Mouse (Mus musculus) neural tube, embryonic 12.5 days (tissue): ENCODE measurements around the gene Stk32c. TPM values are rescaled to one million over a fixed set of nuclear protein-coding genes. Genes with fewer than 3 reads are reported as not detected.

Source experiments
- ATAC-seq: fragments of 200-750 bp; cut with Nextera tagmentation; 2 replicates; pipeline ENCODE4 v1.8.0; 2017; ENCODE audit warnings: low read depth, mild to moderate bottlenecking, moderate TSS enrichment, moderate library complexity; ENCODE audit not compliant: low FRiP score
- H3K27ac ChIP-seq: fragments of 300-500 bp; sonication (generic); 2 replicates; pipeline ENCODE4 v1.5.1; 2016
- H3K27me3 ChIP-seq: fragments of 300-500 bp; sonication (generic); replicated peaks from 2 replicates; pipeline ENCODE4 v1.6.1; 2016; ENCODE audit warnings: mild to moderate bottlenecking
- H3K36me3 ChIP-seq: fragments of 300-500 bp; sonication (generic); 2 replicates; pipeline ENCODE4 v1.6.1; 2016; ENCODE audit warnings: mild to moderate bottlenecking
- H3K4me1 ChIP-seq: fragments of 300-500 bp; sonication (generic); 2 replicates; pipeline ENCODE4 v1.6.1; 2016
- H3K4me2 ChIP-seq: fragments of 300-500 bp; sonication (generic); replicated peaks from 2 replicates; pipeline ENCODE4 v1.6.1; 2016; ENCODE audit warnings: mild to moderate bottlenecking
- H3K4me3 ChIP-seq: fragments of 300-500 bp; sonication (generic); 2 replicates; pipeline ENCODE4 v1.5.1; 2016
- H3K9ac ChIP-seq: fragments of 300-500 bp; sonication (generic); 2 replicates; pipeline ENCODE4 v1.6.1; 2016; ENCODE audit warnings: mild to moderate bottlenecking
- H3K9me3 ChIP-seq: fragments of 300-500 bp; sonication (generic); 2 replicates; pipeline ENCODE4 v1.6.1; 2016; ENCODE audit warnings: mild to moderate bottlenecking
- WGBS: fragments of 180-500 bp; shearing (Covaris S2); methylation state at CpG from one replicate; pipeline ENCODE4 v1.1.7; 2016; 5-methylcytosine and 5-hydroxymethylcytosine counted together
- polyA plus RNA-seq: library from polyadenylated mRNA; unstranded; fragments of >200 nt; fragmentation: Nextera tagmentation; extraction: Ambion mirVana; gene quantifications from 2 replicates; pipeline ENCODE4 v1.2.1, GENCODE M21; 2016

The Stk32c gene
- polyA plus RNA-seq, 1 experiment from 2014 or later: 2.0 TPM

- ATAC-seq: no peak; the same call in 1 of the 2 replicates
- Histone ChIP-seq H3K9ac (peak overlapping the region; percentile 72), H3K36me3 (no peaks in the 10 kb centered on the region), H3K4me2 (peak overlapping the region; percentile 93), H3K27me3 (peaks cover 22% of the 10 kb centered on the region), H3K9me3 (no peaks in the 10 kb centered on the region), H3K4me1 (peaks cover 8% of the 10 kb centered on the region; the same call in 1 of the 2 replicates), H3K27ac (no peak overlapping the region), H3K4me3 (peak overlapping the region; percentile 70)
- 32% methylated on average over 7 of the region's 7 CpGs for WGBS
Observed at GRCm38 (mm10) chr7:139187277-139187676, 25.8 kb downstream of the Stk32c start.

DNA sequence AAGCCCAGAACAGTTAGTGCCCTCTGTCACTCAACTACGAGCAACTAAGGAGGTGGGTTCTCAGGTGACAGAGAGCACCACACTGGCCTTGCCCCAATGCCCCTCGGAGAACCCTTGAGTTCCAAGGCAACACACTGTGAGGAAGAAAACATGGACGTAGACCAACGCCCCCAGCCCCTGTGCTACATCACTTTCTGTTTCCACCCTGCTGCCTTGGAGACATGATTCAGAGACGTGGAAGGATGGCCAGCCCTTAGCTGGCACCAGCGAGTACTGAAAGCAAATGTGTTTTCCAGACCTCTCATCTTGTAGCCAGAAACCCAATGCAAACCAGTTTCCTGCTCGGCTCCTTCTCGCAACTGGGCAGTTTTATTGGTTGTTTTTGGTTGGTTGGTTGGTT, 26.7 kb downstream of the Stk32c start:
- no peak overlapping the region for H3K4me2 ChIP-seq
- no peak overlapping the region for H3K9ac ChIP-seq
- no peaks in the 10 kb centered on the region for H3K9me3 ChIP-seq
- H3K4me1 ChIP-seq: peaks cover 8% of the 10 kb centered on the region; the same call in 1 of the 2 replicates
- WGBS: 67% methylated on average over 8 of the region's 8 CpGs
- H3K27ac ChIP-seq: no peak overlapping the region
- no peak overlapping the region for H3K4me3 ChIP-seq
- ATAC-seq: no peak
- H3K36me3 ChIP-seq: no peaks in the 10 kb centered on the region
- H3K27me3 ChIP-seq: peaks cover 22% of the 10 kb centered on the region

DNA sequence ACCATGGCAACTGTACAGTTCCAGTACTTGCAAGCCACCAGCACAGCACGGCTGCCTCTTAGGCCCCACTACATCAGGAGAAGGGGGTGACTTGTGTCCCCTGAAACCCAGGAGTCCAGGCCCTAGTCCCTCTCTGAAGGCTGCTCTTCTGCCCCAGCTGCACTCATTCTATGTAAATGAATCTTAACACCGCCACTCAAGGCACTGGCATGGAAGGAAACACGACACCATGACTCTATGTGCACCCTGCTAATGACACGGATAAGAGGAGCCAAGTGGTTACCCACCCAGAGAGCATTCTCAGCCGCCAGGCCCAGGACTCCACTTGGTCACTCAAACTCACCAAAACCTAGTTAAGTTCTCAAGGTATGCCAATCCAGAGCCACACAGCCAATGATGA, 27.1 kb downstream of the Stk32c start:
- Histone ChIP-seq H3K27ac (no peak overlapping the region), H3K36me3 (no peaks in the 10 kb centered on the region), H3K9ac (no peak overlapping the region), H3K4me2 (no peak overlapping the region), H3K9me3 (no peaks in the 10 kb centered on the region), H3K4me1 (peaks cover 8% of the 10 kb centered on the region; the same call in 1 of the 2 replicates), H3K27me3 (peaks cover 22% of the 10 kb centered on the region), H3K4me3 (no peak overlapping the region)
- ATAC-seq: no peak
- WGBS: 46% methylated on average over 5 of the region's 5 CpGs

GRCm38 (mm10) chr7:139184846-139185245, 28.3 kb downstream of the Stk32c start:
- H3K27me3 ChIP-seq: peaks cover 22% of the 10 kb centered on the region
- no peak overlapping the region for H3K4me3 ChIP-seq
- 91% methylated on average over 7 of the region's 7 CpGs for WGBS
- H3K27ac ChIP-seq: no peak overlapping the region
- no peaks in the 10 kb centered on the region for H3K9me3 ChIP-seq
- H3K4me1 ChIP-seq: peaks cover 8% of the 10 kb centered on the region; the same call in 1 of the 2 replicates
- no peak overlapping the region for H3K9ac ChIP-seq
- H3K36me3 ChIP-seq: no peaks in the 10 kb centered on the region
- ATAC-seq: no peak
- H3K4me2 ChIP-seq: no peak overlapping the region

- no peak for ATAC-seq
Observed at GRCm38 (mm10) chr7:139184396-139184795, 28.7 kb downstream of the Stk32c start.

GRCm38 (mm10) chr7:139180058-139180457, 33.0 kb downstream of the Stk32c start:
- 91% methylated on average over 3 of the region's 3 CpGs for WGBS

More at GRCm38 (mm10) chr7:139184396-139184795, 28.7 kb downstream of the Stk32c start:
- Histone ChIP-seq H3K9ac (no peak overlapping the region), H3K4me3 (no peak overlapping the region), H3K4me1 (peaks cover 8% of the 10 kb centered on the region; the same call in 1 of the 2 replicates), H3K36me3 (no peaks in the 10 kb centered on the region), H3K27me3 (peaks cover 22% of the 10 kb centered on the region), H3K9me3 (no peaks in the 10 kb centered on the region), H3K4me2 (no peak overlapping the region), H3K27ac (no peak overlapping the region)
- WGBS: 88% methylated on average over 4 of the region's 4 CpGs

DNA sequence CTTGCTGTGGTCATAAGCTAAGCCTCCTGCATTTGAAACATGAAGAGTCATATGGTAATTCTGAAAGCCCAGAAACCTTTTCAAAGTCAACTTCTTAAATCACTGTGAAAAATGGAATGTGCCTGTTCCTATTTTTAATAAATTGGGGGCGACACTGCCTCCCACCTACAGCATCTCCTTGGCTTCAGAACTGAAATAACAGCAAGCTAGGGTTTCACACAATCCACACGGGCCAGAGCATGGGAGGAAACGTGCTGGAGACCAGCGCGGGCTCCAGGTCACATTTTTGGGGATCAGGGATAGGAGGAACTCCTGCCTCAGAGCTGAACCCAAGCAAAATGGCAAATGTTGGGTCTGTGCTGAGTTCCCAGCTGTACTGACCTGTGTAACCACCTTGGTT, 33.8 kb downstream of the Stk32c start:
- no peak for ATAC-seq
- Histone ChIP-seq H3K4me3 (no peak overlapping the region), H3K4me1 (no peaks in the 10 kb centered on the region), H3K9ac (no peak overlapping the region), H3K36me3 (no peaks in the 10 kb centered on the region), H3K4me2 (no peak overlapping the region), H3K27me3 (no peaks in the 10 kb centered on the region), H3K27ac (no peak overlapping the region), H3K9me3 (no peaks in the 10 kb centered on the region)
- 82% methylated on average over 5 of the region's 5 CpGs for WGBS

More at GRCm38 (mm10) chr7:139180058-139180457, 33.0 kb downstream of the Stk32c start:
- no peaks in the 10 kb centered on the region for H3K9me3 ChIP-seq
- H3K4me1 ChIP-seq: no peaks in the 10 kb centered on the region
- no peak overlapping the region for H3K27ac ChIP-seq
- no peak overlapping the region for H3K4me2 ChIP-seq
- no peaks in the 10 kb centered on the region for H3K27me3 ChIP-seq
- no peak overlapping the region for H3K4me3 ChIP-seq
- no peaks in the 10 kb centered on the region for H3K36me3 ChIP-seq
- H3K9ac ChIP-seq: no peak overlapping the region
- ATAC-seq: no peak

DNA sequence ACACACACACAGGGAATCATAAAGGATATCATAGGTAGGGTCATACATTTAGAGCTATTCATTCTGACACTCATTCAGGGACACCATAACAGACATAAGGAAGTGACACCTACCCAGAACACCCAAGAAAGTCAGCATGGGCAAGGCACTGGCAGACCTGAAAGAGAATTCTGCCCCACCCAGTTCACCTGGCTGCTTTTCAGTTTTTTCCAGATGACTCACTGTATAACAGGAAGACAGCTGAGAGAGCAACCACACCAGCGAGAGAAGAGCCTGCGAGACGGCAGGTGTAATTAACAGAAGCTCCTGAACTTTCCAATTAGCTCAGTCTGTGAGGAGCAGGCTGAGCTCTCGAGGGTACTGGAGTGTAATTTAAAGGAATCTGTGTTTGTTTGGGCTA, 44.0 kb downstream of the Stk32c start:
- no peak overlapping the region for H3K27ac ChIP-seq
- no peaks in the 10 kb centered on the region for H3K4me1 ChIP-seq
- ATAC-seq: no peak
- H3K9ac ChIP-seq: no peak overlapping the region
- H3K4me3 ChIP-seq: no peak overlapping the region
- H3K27me3 ChIP-seq: no peaks in the 10 kb centered on the region
- H3K36me3 ChIP-seq: no peaks in the 10 kb centered on the region
- no peak overlapping the region for H3K4me2 ChIP-seq
- H3K9me3 ChIP-seq: peaks cover 16% of the 10 kb centered on the region
- WGBS: 73% methylated on average over 4 of the region's 4 CpGs

- ATAC-seq: no peak
- no peak overlapping the region for H3K27ac ChIP-seq
- H3K4me1 ChIP-seq: peaks cover under 1% of the 10 kb centered on the region
- 65% methylated on average over 5 of the region's 5 CpGs for WGBS
- no peak overlapping the region for H3K4me2 ChIP-seq
- peaks cover 16% of the 10 kb centered on the region for H3K9me3 ChIP-seq
- no peaks in the 10 kb centered on the region for H3K27me3 ChIP-seq
- H3K9ac ChIP-seq: no peak overlapping the region
- no peaks in the 10 kb centered on the region for H3K36me3 ChIP-seq
- H3K4me3 ChIP-seq: no peak overlapping the region
Observed at GRCm38 (mm10) chr7:139164410-139164809, 48.7 kb downstream of the Stk32c start.

GRCm38 (mm10) chr7:139158956-139159355, 54.2 kb downstream of the Stk32c start:
- Histone ChIP-seq H3K4me2 (no peak overlapping the region), H3K9me3 (no peaks in the 10 kb centered on the region), H3K36me3 (no peaks in the 10 kb centered on the region), H3K4me1 (peaks cover 8% of the 10 kb centered on the region), H3K27ac (no peak overlapping the region), H3K9ac (no peak overlapping the region), H3K27me3 (no peaks in the 10 kb centered on the region), H3K4me3 (no peak overlapping the region)
- WGBS: 47% methylated on average over 5 of the region's 5 CpGs
- ATAC-seq: peak; percentile 41; the same call in 1 of the 2 replicates

- Histone ChIP-seq H3K27me3 (no peaks in the 10 kb centered on the region), H3K4me3 (no peak overlapping the region)
- 77% methylated on average over 7 of the region's 7 CpGs for WGBS
Observed at GRCm38 (mm10) chr7:139158549-139158948, 54.6 kb downstream of the Stk32c start.

DNA sequence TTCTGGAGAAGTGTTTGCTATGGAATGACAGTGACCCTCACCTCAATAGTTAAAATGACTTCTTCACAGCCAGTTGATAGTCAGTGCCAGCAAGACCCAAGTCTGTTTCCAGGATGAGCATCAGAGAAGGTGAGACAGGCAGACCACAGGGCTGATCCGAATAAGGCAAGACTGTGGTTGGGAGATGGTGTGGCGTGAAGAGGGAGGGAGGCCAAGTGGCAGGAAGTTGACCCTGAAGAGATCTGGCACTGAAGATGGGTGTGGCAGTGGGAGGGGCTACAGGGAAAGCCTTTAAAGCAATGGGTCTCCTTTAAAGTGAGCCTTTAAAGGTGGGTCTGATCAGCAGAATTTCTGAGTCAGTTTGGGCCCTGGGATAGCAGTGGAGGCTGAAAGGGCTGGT, 55.6 kb downstream of the Stk32c start:
- Histone ChIP-seq H3K27me3 (no peaks in the 10 kb centered on the region), H3K27ac (no peak overlapping the region), H3K9ac (no peak overlapping the region), H3K4me3 (no peak overlapping the region), H3K9me3 (no peaks in the 10 kb centered on the region), H3K4me2 (no peak overlapping the region), H3K36me3 (no peaks in the 10 kb centered on the region), H3K4me1 (peaks cover 8% of the 10 kb centered on the region)
- 75% methylated on average over 2 of the region's 2 CpGs for WGBS
- no peak for ATAC-seq

More at GRCm38 (mm10) chr7:139158549-139158948, 54.6 kb downstream of the Stk32c start:
- no peaks in the 10 kb centered on the region for H3K9me3 ChIP-seq
- no peak overlapping the region for H3K27ac ChIP-seq
- H3K4me2 ChIP-seq: no peak overlapping the region
- no peak overlapping the region for H3K9ac ChIP-seq
- ATAC-seq: no peak
- no peaks in the 10 kb centered on the region for H3K36me3 ChIP-seq
- H3K4me1 ChIP-seq: peaks cover 8% of the 10 kb centered on the region

DNA sequence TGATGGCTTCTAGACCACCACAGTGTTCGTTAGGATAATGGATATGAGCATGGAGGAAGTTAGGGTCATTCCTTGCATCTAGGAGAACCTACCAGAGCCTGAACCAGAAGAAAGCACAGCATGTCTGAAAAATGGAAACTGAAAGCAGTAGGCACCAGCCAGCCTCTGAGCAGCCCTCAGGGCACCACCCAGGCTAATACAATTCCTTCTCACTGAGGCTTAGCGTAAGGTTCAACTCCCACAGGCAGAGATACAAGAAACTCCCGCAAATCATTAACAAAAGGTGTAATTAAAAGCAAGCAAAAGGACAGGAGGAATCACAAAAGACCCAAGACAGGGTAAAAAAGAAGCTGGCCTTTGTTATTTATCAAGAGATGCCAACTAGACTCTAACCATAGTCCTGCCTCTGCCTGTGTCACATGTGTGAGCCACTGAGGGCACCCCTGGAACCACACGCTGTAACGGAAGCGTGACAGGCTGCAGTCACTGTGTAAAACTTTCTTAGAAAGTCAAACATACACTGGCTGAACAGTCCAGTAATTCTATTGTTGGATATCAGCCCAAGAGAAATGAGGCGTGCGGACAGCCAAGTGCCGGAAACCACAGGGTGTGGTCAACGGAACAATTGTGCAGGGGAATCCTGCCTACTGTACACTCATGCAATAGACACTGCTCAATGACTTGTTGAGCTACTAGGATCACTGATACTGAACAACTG, 56.6 kb downstream of the Stk32c start:
- no peak overlapping the region for H3K9ac ChIP-seq
- ATAC-seq: no peak
- no peaks in the 10 kb centered on the region for H3K9me3 ChIP-seq
- no peaks in the 10 kb centered on the region for H3K27me3 ChIP-seq
- H3K4me3 ChIP-seq: no peak overlapping the region
- H3K4me2 ChIP-seq: no peak overlapping the region
- no peak overlapping the region for H3K27ac ChIP-seq
- H3K36me3 ChIP-seq: no peaks in the 10 kb centered on the region
- WGBS: 49% methylated on average over 10 of the region's 10 CpGs
- peaks cover 9% of the 10 kb centered on the region for H3K4me1 ChIP-seq
